Mouse (Mus musculus) monocyte, adult 5-6 weeks (primary cell): ENCODE data around the gene Zfp683. TPM values are rescaled to one million over a fixed set of nuclear protein-coding genes. Genes with fewer than 3 reads are reported as not detected.

Experiments used
- ATAC-seq: fragments of 153-309, 156-312 bp; replicated peaks from 2 replicates; pipeline ENCODE4 v1.8.0; 2017; ENCODE audit warnings: mild to moderate bottlenecking; ENCODE audit not compliant: low TSS enrichment, insufficient number of reproducible peaks, severe bottlenecking, poor library complexity, low FRiP score
- total RNA-seq: library from RNA; stranded (forward); fragments of 200-1000, 200-491, 200-594 nt; gene quantifications from 3 replicates; pipeline ENCODE4 v1.2.3, GENCODE M21; 2017

The Zfp683 gene
- 0.64 TPM in 1 of 3 replicates, not detected in the others for total RNA-seq

DNA sequence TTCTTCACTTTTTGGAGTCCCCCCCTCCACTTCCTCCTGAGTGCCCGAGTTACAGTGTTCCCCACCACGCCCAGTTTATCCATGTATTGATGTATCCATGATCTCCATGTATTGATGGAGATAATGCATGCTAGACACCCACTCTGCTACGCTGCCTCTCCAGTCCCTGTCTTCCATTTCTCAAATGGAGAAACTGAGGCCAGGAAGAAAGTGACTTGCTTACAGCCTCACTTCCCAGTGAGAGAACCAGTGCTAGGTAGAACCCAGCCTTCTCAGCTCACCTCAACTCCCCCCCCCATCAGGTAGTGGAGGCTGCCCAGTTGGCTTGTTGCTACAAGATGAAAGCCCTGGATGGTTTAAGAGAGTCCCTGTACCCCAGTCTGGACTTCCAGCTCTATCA is at the start of gene Zfp683:
TSS of gene Zfp683 (plus strand) at position 301 of the 400 bp plus-strand sequence.
- no peak for ATAC-seq

DNA sequence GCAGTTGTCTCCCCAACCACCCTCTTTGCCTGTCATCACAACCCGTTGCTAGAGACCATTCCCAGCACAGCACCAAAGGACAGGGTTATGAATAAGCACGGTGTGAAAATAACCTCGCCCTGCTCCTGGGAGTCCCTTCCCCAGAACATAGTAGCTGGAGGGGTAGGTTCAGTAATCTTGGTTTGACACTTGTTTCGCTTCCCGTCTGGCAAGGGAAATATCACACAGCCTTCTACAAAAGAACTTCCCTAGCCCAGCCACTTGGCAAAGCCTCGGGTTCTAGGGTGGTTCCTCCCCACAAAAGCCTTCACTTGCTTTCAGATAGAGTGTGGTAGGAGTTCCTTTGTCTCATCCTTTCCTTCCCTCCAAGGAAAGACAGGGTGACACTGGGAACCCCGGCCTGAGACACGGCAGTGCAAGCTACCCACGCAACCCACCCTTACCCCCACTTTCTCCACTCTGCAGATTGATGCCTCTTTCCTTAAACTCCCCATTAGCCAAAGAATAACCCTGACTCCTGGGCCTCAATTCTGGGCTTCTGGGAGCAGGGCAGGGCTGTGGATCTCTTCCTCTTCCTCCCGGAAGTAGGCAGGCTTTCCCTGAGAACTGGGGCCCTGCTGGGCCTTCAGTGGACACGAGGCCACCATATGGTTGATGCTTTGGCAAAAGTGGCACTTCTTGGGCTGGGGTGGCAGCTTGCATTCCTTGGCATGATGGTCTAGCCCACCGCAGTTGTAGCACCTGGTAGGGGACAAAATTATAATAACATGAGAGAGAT is 47.9 kb upstream of the Zfp683 start:
- peak; percentile 38 for ATAC-seq

DNA sequence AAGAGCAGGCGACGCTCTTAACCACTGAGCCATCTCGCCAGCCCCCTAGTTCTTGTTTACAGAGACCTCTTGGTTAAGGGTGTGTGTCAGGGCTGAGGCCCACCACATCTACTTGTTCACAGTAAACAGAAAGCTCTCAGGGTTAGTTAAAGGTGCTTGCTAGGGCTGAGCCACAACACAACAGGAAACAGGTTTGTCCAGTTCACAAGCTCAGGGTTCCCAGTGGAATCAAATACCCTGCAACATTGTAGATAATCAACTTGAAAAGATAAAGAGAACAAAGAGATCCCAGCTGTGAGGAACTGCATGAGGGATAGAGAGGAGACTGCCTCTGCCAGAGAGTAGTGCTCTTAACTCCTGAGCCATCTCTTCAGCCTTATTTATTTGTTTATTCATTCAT is 46.8 kb upstream of the Zfp683 start:
- no peak for ATAC-seq

DNA sequence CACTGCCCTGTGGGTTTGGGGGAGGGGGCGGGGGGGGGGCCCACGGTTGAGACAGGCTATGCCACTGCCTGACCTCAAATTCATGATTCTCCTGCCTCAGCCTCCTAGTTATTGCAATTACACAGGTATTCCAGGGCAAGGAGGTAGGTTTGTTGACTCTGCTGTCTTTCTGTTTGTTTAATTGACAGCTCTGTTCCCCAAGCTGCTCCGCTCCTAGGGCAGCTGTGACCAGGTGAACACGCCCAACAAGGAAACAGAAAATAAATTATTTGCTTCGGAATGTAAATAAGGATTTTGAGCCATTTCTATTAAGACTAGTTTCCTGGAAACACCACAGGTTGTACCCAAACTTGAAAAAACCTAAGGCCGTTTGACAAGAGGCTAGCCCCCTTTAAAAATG is 43.9 kb upstream of the Zfp683 start:
- ATAC-seq: no peak

DNA sequence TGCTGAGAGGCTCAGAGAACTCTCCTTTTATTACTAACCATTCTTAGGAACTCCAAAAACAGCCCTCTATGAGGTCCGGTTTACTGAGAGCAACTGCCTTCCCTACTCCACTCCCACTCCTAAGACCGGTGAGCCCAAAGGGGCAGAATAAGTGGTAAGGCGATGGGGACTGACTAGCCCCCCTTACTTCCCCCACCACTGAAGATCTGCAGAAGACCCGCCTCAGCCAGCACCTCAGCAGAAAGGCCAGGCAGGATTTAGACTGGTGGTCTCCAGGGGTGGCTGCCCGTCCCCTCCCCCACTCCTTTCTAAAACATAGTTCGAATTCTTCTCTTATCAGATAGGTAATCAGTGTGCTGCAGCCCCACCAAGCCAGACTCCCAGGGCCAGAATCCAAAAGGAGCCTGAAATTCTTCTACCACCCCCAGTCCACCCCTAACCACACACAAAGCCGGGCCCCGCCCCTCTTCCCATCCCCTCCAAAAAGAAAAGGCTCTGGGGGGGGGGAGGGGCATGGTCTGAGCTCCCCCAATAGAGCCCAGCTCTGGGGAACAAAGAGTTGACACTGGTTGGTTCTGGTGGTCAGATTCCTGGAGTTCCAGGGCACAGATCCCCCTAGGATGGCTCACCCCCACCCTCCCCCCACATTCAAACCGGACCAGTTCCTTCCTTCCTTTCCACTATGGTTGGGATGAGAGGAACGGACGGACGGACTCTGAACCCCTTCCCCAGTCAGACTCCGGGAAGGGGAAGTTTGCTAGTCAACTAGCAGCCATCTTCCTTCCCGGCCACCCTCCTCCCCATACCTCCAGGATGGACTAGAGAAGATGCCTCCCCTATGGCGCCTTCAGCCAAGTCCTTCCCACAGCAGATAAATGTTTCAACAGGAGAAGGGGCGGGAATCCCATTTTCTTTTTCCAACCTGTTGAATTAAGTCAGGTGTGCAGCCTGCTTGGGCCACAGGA is 41.9 kb upstream of the Zfp683 start:
- no peak for ATAC-seq

DNA sequence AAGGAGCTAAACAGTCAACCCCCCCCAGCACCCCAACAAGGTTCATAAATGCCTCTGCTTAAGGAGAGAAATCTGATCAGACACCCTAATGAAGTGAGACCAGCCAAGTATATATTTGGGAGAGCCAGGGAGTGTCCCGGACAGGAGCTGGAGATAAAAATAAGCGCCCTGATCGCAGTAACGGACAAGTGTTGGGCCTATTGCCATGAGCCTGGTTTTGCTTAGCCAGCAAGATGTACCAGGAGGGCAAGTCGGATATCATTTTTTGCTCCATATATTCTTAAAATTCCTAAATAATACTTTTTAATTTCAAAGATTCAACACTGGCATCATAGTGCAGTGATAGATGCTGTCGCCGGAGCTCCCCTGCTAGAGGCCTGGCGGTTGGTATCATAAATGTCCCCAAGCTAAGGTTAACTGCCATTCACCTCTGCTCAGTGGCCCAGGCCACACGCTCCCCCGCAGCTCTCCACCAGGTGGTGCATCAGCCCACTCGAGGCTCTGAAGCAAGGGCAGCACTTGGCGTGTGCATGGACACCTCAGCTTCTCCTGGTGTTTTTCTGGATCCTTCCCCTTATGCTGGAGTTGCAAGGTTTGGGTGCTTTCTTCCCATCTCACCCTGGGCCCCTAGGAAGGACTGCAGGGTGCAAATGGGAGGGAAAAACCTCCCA is 40.6 kb upstream of the Zfp683 start:
- ATAC-seq: no peak

DNA sequence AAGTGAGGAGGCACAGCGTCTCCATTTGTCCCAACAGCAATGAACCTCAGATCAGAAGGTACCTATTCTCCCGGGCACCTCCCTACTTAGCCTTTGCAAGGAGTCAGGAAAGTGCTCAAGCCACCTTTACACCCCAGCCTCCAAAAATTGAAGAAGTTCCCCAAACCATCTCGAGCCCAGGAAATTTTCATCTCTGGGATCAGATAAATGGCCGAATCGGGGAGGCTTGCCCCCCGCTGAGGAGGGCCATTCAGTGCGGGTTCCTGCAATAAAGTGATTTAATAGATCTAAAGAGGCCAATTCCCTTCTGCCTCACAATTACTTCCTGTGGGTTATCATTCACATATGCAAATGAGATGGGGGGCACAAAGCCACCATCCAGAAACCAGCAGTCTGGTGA is 37.4 kb upstream of the Zfp683 start:
- ATAC-seq: no peak

DNA sequence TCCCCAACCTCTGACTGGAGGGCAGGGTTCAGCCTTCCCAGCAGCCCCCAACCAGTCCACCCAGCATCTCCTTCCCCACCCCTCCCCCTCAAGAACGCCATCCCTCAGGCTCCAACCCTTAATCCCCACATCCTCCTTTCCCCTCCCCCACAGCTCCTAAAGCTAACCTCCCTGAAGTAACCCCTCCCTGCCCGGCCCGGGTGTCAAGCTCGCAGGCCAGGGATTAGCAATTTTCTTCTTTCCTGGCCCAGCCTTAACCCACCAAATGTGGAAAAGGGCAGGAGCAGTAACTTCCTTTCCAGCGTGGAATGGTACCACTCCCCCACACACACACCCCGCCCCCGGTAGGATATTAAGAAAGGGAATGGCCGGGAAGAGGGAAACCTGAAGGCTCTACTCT is 36.9 kb upstream of the Zfp683 start:
- no peak for ATAC-seq

DNA sequence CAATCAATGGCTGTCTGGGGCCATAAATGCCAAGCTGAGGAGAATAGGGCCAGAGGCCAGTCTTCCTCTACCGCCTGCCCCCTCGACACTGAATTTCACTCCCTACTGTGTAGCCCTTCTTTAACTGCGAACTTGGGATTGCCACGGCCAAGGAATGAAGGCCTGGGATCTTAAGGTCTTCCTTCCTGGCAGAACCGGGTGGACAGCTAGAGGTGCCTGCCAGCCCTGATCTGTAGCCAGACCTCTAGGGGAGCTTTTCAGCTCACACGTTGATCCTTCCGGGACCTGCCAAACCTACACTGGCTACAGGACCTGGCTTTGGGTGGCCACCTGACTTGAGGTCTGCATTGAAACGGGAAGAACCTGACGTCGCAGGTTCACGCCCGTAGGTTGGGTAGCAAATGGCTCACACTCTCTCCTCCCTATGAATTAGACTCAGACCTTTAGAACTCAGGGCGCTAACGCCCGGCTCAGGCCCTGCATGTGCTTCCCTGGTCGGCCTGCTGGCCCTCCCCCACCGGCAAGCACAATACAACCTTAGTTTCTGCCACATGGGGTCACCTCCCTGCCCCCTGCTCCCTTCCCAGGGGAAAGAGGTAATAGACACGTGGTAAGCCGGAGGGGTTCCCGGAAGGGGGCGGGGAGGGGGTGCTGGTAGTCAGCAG is 36.3 kb upstream of the Zfp683 start:
- no peak for ATAC-seq

DNA sequence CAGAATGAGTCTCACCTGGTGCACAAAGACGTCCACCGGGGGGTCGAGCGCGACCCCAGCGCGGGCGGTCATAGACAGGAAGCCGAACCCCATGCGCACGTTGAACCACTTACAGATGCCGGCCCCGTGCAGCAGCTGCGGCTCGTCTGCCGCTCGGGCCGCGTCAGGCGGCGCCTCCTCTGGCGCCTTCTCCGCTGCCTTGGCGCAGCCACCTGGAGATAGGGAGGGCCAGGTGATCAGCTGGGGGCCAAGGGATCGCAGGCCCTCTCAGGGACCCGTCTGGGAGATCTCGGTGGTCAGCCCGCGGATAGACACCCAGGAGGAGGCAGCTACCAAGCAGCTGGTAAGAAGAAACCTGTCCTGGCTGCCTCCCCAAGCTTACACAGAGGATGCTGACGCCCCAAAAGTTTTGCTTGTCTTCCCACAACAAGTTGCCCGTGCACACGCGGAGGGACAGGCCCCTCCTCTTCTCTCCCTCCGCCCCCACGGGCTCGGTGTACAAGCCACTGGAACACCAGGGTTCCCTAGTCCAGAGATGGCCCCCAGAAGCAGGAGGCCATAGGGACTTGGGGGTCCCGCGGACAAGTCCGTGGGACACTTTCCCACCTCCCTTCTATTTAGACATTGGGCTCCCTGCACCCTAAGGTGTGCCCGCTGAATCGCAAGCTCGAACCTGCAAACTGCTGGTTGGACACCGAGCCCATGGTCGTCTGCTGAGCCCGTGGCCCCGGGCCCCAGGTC is 35.4 kb upstream of the Zfp683 start:
- no peak for ATAC-seq

DNA sequence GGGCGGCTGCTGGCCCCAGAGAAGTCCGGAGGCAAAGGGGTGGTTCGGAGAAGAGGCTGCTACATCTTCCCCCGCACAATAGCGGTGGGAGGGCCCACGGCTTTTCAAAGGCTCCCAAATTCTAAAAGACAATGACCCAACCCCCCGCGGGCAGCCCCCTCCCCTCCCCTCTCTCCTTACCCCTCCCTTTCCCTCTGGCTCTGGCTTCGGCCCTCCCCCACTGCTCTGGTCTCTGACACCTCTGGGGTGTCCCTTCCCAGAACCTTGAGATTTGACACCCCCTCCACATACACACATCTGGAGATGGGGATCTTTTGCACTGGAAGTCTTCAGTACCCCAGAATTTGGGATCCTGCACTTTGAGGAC is 34.9 kb upstream of the Zfp683 start, which contains the start of gene Lin28a:
TSS of gene Lin28a (minus strand) at position 63 of the 367 bp plus-strand sequence.
- ATAC-seq: no peak

DNA sequence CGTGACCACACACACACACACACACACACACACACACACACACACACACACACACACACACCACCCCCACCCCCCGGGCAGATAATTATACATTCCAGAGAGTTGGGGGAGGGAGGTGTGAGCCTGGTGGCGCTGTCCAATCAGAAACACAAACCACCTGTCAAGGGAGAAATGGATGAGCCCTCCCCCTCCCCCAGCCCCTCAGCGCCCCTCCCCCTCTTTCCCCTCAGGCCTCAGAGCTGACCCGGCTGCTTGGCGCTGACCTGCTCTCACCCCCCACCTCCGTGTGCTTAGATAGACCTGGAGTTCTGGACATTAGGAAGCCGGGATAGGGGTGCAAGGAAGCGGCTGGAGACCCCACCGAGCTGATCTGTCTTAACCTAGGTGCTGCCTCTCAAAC is 34.4 kb upstream of the Zfp683 start:
- no peak for ATAC-seq

DNA sequence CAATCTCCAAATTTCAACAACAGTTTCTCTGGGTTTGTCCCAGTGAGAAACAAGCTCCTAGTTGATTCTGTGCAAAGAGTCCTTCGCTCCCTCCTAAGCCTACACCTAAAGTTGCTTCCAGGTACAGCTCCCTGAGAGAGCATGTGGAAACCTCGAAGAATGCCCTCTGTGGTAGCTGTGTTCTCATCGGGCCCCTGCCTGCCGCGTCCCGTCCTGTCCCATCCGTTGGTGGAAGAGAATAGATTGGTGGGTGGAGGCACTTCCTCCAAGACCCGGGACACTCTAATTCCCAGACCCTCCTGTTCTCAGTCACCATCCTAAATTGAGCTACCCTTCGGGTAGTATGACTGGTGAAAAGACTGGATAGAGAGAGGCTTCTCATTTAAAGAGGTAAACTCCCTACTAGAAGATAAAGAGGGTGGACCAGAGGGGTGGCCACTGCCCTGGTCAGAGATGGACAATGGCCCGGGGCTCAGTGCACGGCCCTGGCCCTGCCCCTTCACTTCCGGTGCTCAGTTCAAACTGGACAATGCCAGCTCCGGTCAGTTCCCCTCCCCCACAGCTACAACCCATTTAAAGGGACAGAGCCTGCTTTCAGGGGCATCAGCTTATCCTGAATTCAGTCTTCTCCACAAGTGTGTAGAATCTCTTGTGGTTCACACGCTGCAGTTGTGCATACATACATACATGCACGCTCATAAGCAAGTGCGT is 33.8 kb upstream of the Zfp683 start:
- ATAC-seq: no peak

DNA sequence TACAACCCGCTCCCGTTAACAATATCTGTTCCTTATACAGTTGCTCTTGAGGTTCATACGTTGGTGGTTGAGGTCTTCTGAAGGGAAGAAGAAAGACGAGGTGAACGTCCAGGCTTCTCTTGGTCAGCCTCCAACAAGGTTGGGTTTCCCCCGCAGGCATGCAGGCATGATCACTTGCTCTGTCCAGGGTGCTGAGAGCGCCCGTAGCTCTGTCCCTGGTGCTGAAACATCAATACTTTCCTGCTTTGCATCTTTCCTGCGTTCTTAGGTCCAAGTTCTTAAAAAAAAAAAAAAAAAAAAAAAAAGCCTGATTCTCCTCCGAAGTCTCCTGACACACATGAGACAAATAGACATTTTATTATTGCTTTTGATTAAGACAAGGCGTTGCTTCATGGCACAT is 33.0 kb upstream of the Zfp683 start:
- ATAC-seq: peak; percentile 69; the same call in 1 of the 2 replicates

DNA sequence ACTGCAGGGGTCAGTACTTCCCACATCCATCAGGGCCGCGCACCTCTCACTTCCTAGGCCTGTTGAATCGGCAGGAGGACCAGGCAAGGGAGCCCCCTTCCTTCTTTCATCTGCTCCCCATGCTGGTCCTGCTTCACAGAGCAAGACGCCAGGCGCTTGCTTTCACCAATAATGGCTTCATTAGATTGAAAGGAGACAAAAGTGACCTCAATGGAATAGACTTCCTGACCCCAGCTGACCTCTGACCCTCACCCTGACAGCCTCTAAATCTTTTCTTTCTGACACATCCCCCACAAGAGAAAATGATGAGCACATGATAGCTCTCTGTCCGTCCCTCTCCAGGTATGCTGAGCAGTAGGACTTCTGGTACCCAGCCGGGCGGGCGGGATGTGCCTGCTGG is 27.8 kb upstream of the Zfp683 start:
- ATAC-seq: no peak

DNA sequence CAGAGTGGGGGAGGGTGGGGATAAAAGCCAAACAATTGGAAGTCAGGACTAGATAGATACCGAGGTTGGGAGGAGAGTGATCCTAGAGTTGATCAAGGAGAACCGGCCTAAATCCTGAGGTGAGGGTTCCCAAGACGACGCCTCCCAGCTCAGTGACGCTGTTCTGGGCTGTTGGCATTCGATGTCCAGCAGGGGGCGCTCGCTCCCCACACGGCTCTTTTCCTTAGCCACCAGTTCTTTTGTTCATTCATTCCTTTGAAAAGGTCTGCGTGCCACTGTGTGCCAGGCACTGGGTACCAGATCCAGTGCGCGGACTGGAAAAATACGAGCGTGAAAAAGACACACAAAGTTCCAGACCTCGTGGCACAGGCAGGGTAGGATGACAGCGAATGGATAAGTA is 17.7 kb upstream of the Zfp683 start:
- peak; percentile 79 for ATAC-seq

DNA sequence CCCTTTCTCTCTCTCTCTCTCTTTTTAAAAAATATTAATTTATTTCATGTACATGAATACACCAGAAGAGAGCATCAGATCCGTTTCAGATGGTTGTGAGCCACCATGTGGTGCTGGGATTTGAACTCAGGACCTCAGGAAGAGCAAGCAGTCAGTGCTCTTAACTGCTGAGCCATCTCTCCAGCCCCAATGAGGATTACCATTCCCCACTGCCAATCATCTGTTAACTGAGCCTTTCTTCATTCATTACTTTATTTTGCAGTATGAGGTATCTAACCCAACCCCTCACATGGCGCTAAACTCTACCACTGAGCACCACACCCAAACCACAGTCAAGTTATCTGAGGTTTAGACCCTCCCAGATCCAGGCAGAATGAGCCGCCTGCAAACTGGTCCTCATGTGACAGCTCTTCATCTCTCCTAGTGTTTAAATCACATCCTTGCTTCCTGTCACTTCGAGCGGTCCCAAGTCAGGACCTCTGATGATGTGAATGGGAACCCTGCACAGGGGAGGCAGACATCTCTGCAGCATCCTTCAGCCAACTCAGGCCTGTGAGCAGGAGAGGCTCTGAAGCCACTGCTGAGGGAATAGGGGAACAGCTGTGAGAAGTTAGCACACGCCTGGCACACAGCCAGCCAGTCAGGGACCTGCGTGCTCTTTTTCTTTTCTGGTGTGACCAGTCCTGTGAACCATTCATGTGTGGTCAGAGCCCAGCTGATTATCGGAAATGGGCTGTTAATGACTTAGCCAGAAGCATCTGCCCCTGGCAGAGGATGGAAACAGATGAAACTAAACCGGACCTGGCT is 12.1 kb upstream of the Zfp683 start:
- 0 out of 2 replicates have a peak, but pooled peaks have one; percentile 70 for ATAC-seq
